Mouse (Mus musculus) naive thymus-derived CD4-positive, alpha-beta T cell, adult 2 months (primary cell): ENCODE measurements around the gene Smgc.
"Not testable (repeated sequence)": the region's sequence is repeated elsewhere in the genome, so short reads cannot be mapped to it uniquely, and the experiment has no call there.

Experiments
- DNase-seq: peaks from one replicate; pipeline ENCODE4 v3.0.0-alpha.2; 2011; ENCODE audit warnings: low read depth

Gene Smgc

GRCm38 (mm10) chr15:91837965-91838364 is at the start of gene Smgc:
Gene Smgc (plus strand): TSS chr15:91838265.
- DNase-seq = no peak

- DNase-seq = no peak
Observed at GRCm38 (mm10) chr15:91788338-91788737, 49.7 kb upstream of the Smgc start.

- no peak for DNase-seq
Observed at GRCm38 (mm10) chr15:91806463-91806862, 31.6 kb upstream of the Smgc start.

- no peak for DNase-seq
Observed at GRCm38 (mm10) chr15:91835319-91835718, 2.7 kb upstream of the Smgc start.

GRCm38 (mm10) chr15:91864130-91864529 is 26.1 kb downstream of the Smgc start:
- not testable (repeated sequence) for DNase-seq

GRCm38 (mm10) chr15:91900245-91900644 is 62.2 kb downstream of the Smgc start:
- DNase-seq = peak; percentile 1

- DNase-seq = not testable (repeated sequence)
Observed at GRCm38 (mm10) chr15:91907046-91907445, 69.0 kb downstream of the Smgc start.
